Mouse (Mus musculus) T-helper 1 cell (primary cell): ENCODE measurements around the gene Pms2.

Experiments used
- in situ Hi-C: fragments of 300-600 bp; cut with MboI, MseI; formaldehyde crosslinking; loops from one replicate; pipeline ENCODE4 v1.15.1; 2025; ENCODE audit warnings: high pct_unique_total_duplicates

Gene Pms2

GRCm38 (mm10) chr5:143909417-143910400 is at the start of gene Pms2, which contains the start of gene Aimp2:
TSS of gene Pms2 (plus strand) at chr5:143909964.
TSS of gene Aimp2 (minus strand) at chr5:143909847.
- in situ Hi-C loops: loop anchor here (25.0 kb wide), 2 partner anchors 347 to 903 kb away; no protein-coding TSS in a partner anchor

GRCm38 (mm10) chr5:143871547-143872169 is 38.1 kb upstream of the Pms2 start:
- in situ Hi-C loops: loop anchor here (5.0 to 10.0 kb wide), 3 partner anchors 54 to 517 kb away; partner anchors contain the start of genes Eif2ak1 and Grid2ip

- in situ Hi-C loops: loop anchor here (5.0 to 10.0 kb wide), 3 partner anchors 57 to 520 kb away; partner anchors contain the start of genes Eif2ak1 and Grid2ip
Measured at GRCm38 (mm10) chr5:143874571-143874970, 35.2 kb upstream of the Pms2 start.

GRCm38 (mm10) chr5:143885274-143885673 is 24.5 kb upstream of the Pms2 start:
- in situ Hi-C loops: loop anchor here (5.0 kb wide), 1 partner anchor 138 kb away; no protein-coding TSS in a partner anchor

- in situ Hi-C loops: no loop called here
Measured at GRCm38 (mm10) chr5:143890741-143891140, 19.0 kb upstream of the Pms2 start.

- in situ Hi-C loops: no loop called here
Measured at GRCm38 (mm10) chr5:143892255-143892886, 17.4 kb upstream of the Pms2 start.

- in situ Hi-C loops: no loop called here
Measured at GRCm38 (mm10) chr5:143893396-143893795, 16.4 kb upstream of the Pms2 start.

GRCm38 (mm10) chr5:143897635-143898330 is 12.0 kb upstream of the Pms2 start, which contains the start of gene Ankrd61:
TSS of gene Ankrd61 (minus strand) at chr5:143897685.
- in situ Hi-C loops: no loop called here

- in situ Hi-C loops: loop anchor here (25.0 kb wide), 2 partner anchors 340 to 910 kb away; no protein-coding TSS in a partner anchor
Measured at GRCm38 (mm10) chr5:143902111-143902510, 7.7 kb upstream of the Pms2 start.

GRCm38 (mm10) chr5:143903813-143904212 is 6.0 kb upstream of the Pms2 start:
- in situ Hi-C loops: loop anchor here (25.0 kb wide), 2 partner anchors 342 to 908 kb away; no protein-coding TSS in a partner anchor

- in situ Hi-C loops: loop anchor here (25.0 kb wide), 2 partner anchors 344 to 906 kb away; no protein-coding TSS in a partner anchor
Measured at GRCm38 (mm10) chr5:143906429-143906828, 3.3 kb upstream of the Pms2 start.

GRCm38 (mm10) chr5:143908926-143909325 is 838 bp upstream of the Pms2 start:
- in situ Hi-C loops: loop anchor here (25.0 kb wide), 2 partner anchors 347 to 903 kb away; no protein-coding TSS in a partner anchor

- in situ Hi-C loops: loop anchor here (25.0 kb wide), 2 partner anchors 354 to 896 kb away; no protein-coding TSS in a partner anchor
Measured at GRCm38 (mm10) chr5:143916221-143916620, 6.5 kb downstream of the Pms2 start.

GRCm38 (mm10) chr5:143917418-143917817 is 7.7 kb downstream of the Pms2 start:
- in situ Hi-C loops: loop anchor here (25.0 kb wide), 2 partner anchors 355 to 895 kb away; no protein-coding TSS in a partner anchor

- in situ Hi-C loops: loop anchor here (25.0 kb wide), 2 partner anchors 356 to 894 kb away; no protein-coding TSS in a partner anchor
Measured at GRCm38 (mm10) chr5:143918120-143918519, 8.4 kb downstream of the Pms2 start.

GRCm38 (mm10) chr5:143924781-143925452 is 15.2 kb downstream of the Pms2 start:
- in situ Hi-C loops: loop anchor here (25.0 kb wide), 2 partner anchors 363 to 887 kb away; no protein-coding TSS in a partner anchor

- in situ Hi-C loops: no loop called here
Measured at GRCm38 (mm10) chr5:143927875-143928274, 18.1 kb downstream of the Pms2 start, which contains the start of gene Gm42421. TSS of gene Gm42421 (plus strand) at chr5:143928175.

GRCm38 (mm10) chr5:143929291-143929690 is 19.5 kb downstream of the Pms2 start:
- in situ Hi-C loops: no loop called here

GRCm38 (mm10) chr5:143930656-143931055 is 20.9 kb downstream of the Pms2 start:
- in situ Hi-C loops: no loop called here
